Mouse (Mus musculus) limb, embryonic 10.5 days (tissue): Measurements from ENCODE around the gene Dhdh. TPM values are rescaled to one million over a fixed set of nuclear protein-coding genes. Genes with fewer than 3 reads are reported as not detected.
"Not testable (repeated sequence)": the region's sequence is repeated elsewhere in the genome, so short reads cannot be mapped to it uniquely, and the experiment has no call there.

Experiments
- DNase-seq: peaks from one replicate; pipeline ENCODE4 v3.0.0-alpha.2; 2017; ENCODE audit warnings: low spot score
- H3K27ac ChIP-seq: fragments of 300-500 bp; sonication (generic); 2 replicates; pipeline ENCODE4 v1.5.1; 2016; ENCODE audit warnings: mild to moderate bottlenecking
- H3K27me3 ChIP-seq: fragments of 300-500 bp; sonication (generic); 2 replicates; pipeline ENCODE4 v1.6.1; 2016; ENCODE audit warnings: low read depth, mild to moderate bottlenecking; ENCODE audit not compliant: poor library complexity, severe bottlenecking
- H3K36me3 ChIP-seq: fragments of 300-500 bp; sonication (generic); 2 replicates; pipeline ENCODE4 v1.6.1; 2016; ENCODE audit warnings: mild to moderate bottlenecking, moderate library complexity
- H3K4me1 ChIP-seq: fragments of 300-500 bp; sonication (generic); 2 replicates; pipeline ENCODE4 v1.6.1; 2016
- H3K4me3 ChIP-seq: fragments of 300-500 bp; sonication (generic); 2 replicates; pipeline ENCODE4 v1.5.1; 2016; ENCODE audit warnings: mild to moderate bottlenecking, moderate library complexity
- H3K9me3 ChIP-seq: fragments of 300-500 bp; sonication (generic); replicated peaks from 2 replicates; pipeline ENCODE4 v1.6.1; 2016; ENCODE audit warnings: mild to moderate bottlenecking
- WGBS: fragments of 180-500 bp; shearing (Covaris S2); methylation state at CpG from one replicate; pipeline ENCODE4 v1.1.7; 2016; 5-methylcytosine and 5-hydroxymethylcytosine counted together
- polyA plus RNA-seq: library from polyadenylated mRNA; unstranded; fragments of >200 nt; fragmentation: Nextera tagmentation; extraction: Ambion mirVana; gene quantifications from 2 replicates; pipeline ENCODE4 v1.2.1, GENCODE M21; 2016

Dhdh gene
- polyA plus RNA-seq, 1 experiment from 2014 or later = 4.9 TPM

- not testable (repeated sequence) for H3K4me1 ChIP-seq, H3K27ac ChIP-seq, H3K36me3 ChIP-seq, H3K4me3 ChIP-seq, H3K27me3 ChIP-seq, DNase-seq, H3K9me3 ChIP-seq
- 87% methylated on average over 4 of the region's 4 CpGs for WGBS
These were observed 8.3 kb downstream of the Dhdh start for GRCm38 (mm10) chr7:45480310-45480709.

GRCm38 (mm10) chr7:45478774-45479173 lies 9.8 kb downstream of the Dhdh start:
- Histone ChIP-seq H3K4me3 (no peak overlapping the region), H3K9me3 (no peaks in the 10 kb centered on the region), H3K27ac (no peak overlapping the region), H3K27me3 (no peaks in the 10 kb centered on the region), H3K36me3 (peaks cover 7% of the 10 kb centered on the region), H3K4me1 (0 out of 2 replicates have a peak, but pooled peaks cover 5% of the 10 kb centered on the region)
- 95% methylated on average over 7 of the region's 7 CpGs for WGBS
- DNase-seq = no peak

GRCm38 (mm10) chr7:45477003-45477402 lies 11.6 kb downstream of the Dhdh start:
- H3K9me3 ChIP-seq = no peaks in the 10 kb centered on the region
- peaks cover 7% of the 10 kb centered on the region for H3K36me3 ChIP-seq
- H3K4me3 ChIP-seq = no peak overlapping the region
- WGBS = 27% methylated on average over 3 of the region's 3 CpGs
- 0 out of 2 replicates have a peak, but pooled peaks cover 5% of the 10 kb centered on the region for H3K4me1 ChIP-seq
- H3K27ac ChIP-seq = no peak overlapping the region
- DNase-seq = no peak
- no peaks in the 10 kb centered on the region for H3K27me3 ChIP-seq

- WGBS = 50% methylated on average over 1 of the region's 1 CpGs
These were observed 12.2 kb downstream of the Dhdh start for GRCm38 (mm10) chr7:45476453-45476852.

GRCm38 (mm10) chr7:45475291-45475969 lies 13.2 kb downstream of the Dhdh start:
- Histone ChIP-seq H3K9me3 (no peaks in the 10 kb centered on the region), H3K4me3 (peak overlapping the region; percentile 34), H3K27ac (no peak overlapping the region), H3K4me1 (0 out of 2 replicates have a peak, but pooled peaks cover 5% of the 10 kb centered on the region), H3K27me3 (no peaks in the 10 kb centered on the region), H3K36me3 (peaks cover 7% of the 10 kb centered on the region)
- 68% methylated on average over 16 of the region's 16 CpGs for WGBS
- no peak for DNase-seq

More at GRCm38 (mm10) chr7:45476453-45476852, 12.2 kb downstream of the Dhdh start:
- Histone ChIP-seq H3K27me3 (no peaks in the 10 kb centered on the region), H3K9me3 (no peaks in the 10 kb centered on the region), H3K4me3 (no peak overlapping the region), H3K27ac (no peak overlapping the region), H3K36me3 (peaks cover 7% of the 10 kb centered on the region), H3K4me1 (0 out of 2 replicates have a peak, but pooled peaks cover 5% of the 10 kb centered on the region)
- DNase-seq = no peak

GRCm38 (mm10) chr7:45470869-45471268 lies 17.7 kb downstream of the Dhdh start:
- Histone ChIP-seq H3K36me3 (no peaks in the 10 kb centered on the region), H3K27me3 (no peaks in the 10 kb centered on the region), H3K4me1 (peaks cover 19% of the 10 kb centered on the region), H3K4me3 (no peak overlapping the region), H3K27ac (no peak overlapping the region), H3K9me3 (no peaks in the 10 kb centered on the region)
- DNase-seq = peak; percentile 69
- WGBS = 15% methylated on average over 3 of the region's 3 CpGs

GRCm38 (mm10) chr7:45467090-45467670 lies 21.4 kb downstream of the Dhdh start:
- Histone ChIP-seq H3K4me3 (peak overlapping the region; percentile 92), H3K27me3 (no peaks in the 10 kb centered on the region), H3K4me1 (peaks cover 24% of the 10 kb centered on the region), H3K27ac (peak overlapping the region; percentile 93), H3K36me3 (peaks cover 36% of the 10 kb centered on the region), H3K9me3 (no peaks in the 10 kb centered on the region)
- DNase-seq = no peak
- 29% methylated on average over 7 of the region's 7 CpGs for WGBS

- under 1% methylated on average over 58 of the region's 58 CpGs for WGBS
- H3K36me3 ChIP-seq = peaks cover 43% of the 10 kb centered on the region
- peak; percentile 99 for DNase-seq
- H3K9me3 ChIP-seq = no peaks in the 10 kb centered on the region
- peaks cover 27% of the 10 kb centered on the region for H3K4me1 ChIP-seq
- H3K27me3 ChIP-seq = no peaks in the 10 kb centered on the region
- peak within 1 kb of the TSS; percentile 93 for H3K27ac ChIP-seq
- H3K4me3 ChIP-seq = peak within 1 kb of the TSS; percentile 92
These were observed 22.1 kb downstream of the Dhdh start, which contains the start of gene Bax for GRCm38 (mm10) chr7:45466283-45467089. Gene Bax, minus strand, starts transcription at chr7:45466898.

GRCm38 (mm10) chr7:45465549-45465948 lies 23.1 kb downstream of the Dhdh start:
- no peaks in the 10 kb centered on the region for H3K9me3 ChIP-seq
- WGBS = 80% methylated on average over 9 of the region's 9 CpGs
- H3K4me1 ChIP-seq = peaks cover 37% of the 10 kb centered on the region
- peak overlapping the region; percentile 92 for H3K4me3 ChIP-seq
- no peak for DNase-seq
- H3K36me3 ChIP-seq = peaks cover 49% of the 10 kb centered on the region
- H3K27ac ChIP-seq = peak overlapping the region; percentile 93; the same call in 1 of the 2 replicates
- no peaks in the 10 kb centered on the region for H3K27me3 ChIP-seq

- Histone ChIP-seq H3K9me3 (no peaks in the 10 kb centered on the region), H3K27ac (no peak overlapping the region), H3K36me3 (peaks cover 49% of the 10 kb centered on the region), H3K4me1 (peaks cover 41% of the 10 kb centered on the region), H3K4me3 (peak overlapping the region; percentile 92; the same call in 1 of the 2 replicates), H3K27me3 (no peaks in the 10 kb centered on the region)
- no peak for DNase-seq
- 93% methylated on average over 12 of the region's 12 CpGs for WGBS
These were observed 23.5 kb downstream of the Dhdh start for GRCm38 (mm10) chr7:45465112-45465511.

GRCm38 (mm10) chr7:45463987-45464778 lies 24.4 kb downstream of the Dhdh start:
- H3K27me3 ChIP-seq = no peaks in the 10 kb centered on the region
- DNase-seq = no peak
- H3K9me3 ChIP-seq = no peaks in the 10 kb centered on the region
- peaks cover 49% of the 10 kb centered on the region for H3K36me3 ChIP-seq
- WGBS = 95% methylated on average over 7 of the region's 7 CpGs
- H3K4me1 ChIP-seq = peaks cover 44% of the 10 kb centered on the region
- H3K4me3 ChIP-seq = no peak overlapping the region
- no peak overlapping the region for H3K27ac ChIP-seq

- Histone ChIP-seq H3K36me3 (peaks cover 59% of the 10 kb centered on the region), H3K4me1 (peaks cover 51% of the 10 kb centered on the region)
- not testable (repeated sequence) for H3K27ac ChIP-seq, DNase-seq, H3K27me3 ChIP-seq, H3K4me3 ChIP-seq, H3K9me3 ChIP-seq
- 85% methylated on average over 4 of the region's 4 CpGs for WGBS
These were observed 25.7 kb downstream of the Dhdh start for GRCm38 (mm10) chr7:45462868-45463267.
